Mouse (Mus musculus) left cerebral cortex, postnatal 36 days (tissue): ENCODE data around the gene Erich3. TPM values are rescaled to one million over a fixed set of nuclear protein-coding genes. Genes with fewer than 3 reads are reported as not detected.
A peak's percentile ranks its signal among the peaks of the same experiment; 100 is the strongest.
"Not testable (repeated sequence)": the region's sequence is repeated elsewhere in the genome, so short reads cannot be mapped to it uniquely, and the experiment has no call there.

Experiments
- DNase-seq, 2 experiments: peaks; one replicate each; pipeline ENCODE4 v3.0.0; 2021 to 2022; ENCODE audit warnings: low spot score in 2 of 2, mixed read lengths in 1 of 2
- intact Hi-C: fragments of 180-260 bp; cut with DNase I; formaldehyde crosslinking; loops from one replicate; pipeline ENCODE4 v1.15.1; 2025
- total RNA-seq, 2 experiments: library from RNA; stranded (reverse); gene quantifications; 2 replicates each; pipeline ENCODE4 v1.2.3; 2021

Gene Erich3
- total RNA-seq: 10 to 100 TPM in 1 of 2 experiments, 1 to 10 TPM in 1; 9.7 to 10.3 TPM

DNA sequence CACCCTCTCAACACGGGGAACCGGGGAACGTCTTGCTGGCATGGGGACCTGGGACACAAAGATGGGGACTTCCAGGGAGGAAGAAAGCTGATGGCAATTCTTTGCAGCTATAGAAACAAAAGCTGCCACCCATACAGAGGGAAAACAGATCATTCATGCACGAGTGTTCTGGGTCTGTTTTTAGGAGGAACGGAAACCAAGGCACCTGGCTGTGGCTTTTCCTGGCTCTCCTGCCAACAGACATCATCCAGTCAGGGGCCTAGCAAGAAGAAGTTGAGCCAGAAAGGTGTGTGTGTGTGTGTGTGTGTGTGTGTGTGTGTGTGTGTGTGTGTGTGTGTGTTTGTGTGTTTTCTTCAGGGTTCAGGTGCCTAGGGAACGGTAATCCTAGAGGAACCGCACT lies at the start of gene Erich3:
Gene Erich3 (plus strand): TSS at position 315 of the 400 bp plus-strand sequence.
- DNase-seq: peak in 1 of 2 experiments; percentile 32
- intact Hi-C loops: no loop called here

DNA sequence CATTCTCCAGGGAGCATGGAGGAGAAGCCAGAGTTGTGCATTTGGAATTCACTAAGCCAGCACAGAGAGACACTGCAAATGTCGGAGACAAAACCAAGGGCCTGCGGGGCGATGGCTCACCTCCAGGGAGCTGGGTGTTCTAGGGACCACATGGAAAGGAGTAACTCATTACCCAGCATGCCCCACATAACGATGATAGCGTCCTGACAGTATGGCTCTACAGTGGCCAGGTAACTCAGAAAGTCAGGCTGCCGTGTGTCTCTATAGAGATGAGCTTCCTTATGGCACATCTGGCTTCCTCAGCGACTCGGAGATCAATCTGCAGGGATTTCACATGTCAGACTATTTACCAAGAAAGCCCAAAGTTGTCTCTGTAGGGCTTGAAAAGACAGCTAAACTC lies 48.9 kb upstream of the Erich3 start:
- DNase-seq: no peak
- intact Hi-C loops: no loop called here

DNA sequence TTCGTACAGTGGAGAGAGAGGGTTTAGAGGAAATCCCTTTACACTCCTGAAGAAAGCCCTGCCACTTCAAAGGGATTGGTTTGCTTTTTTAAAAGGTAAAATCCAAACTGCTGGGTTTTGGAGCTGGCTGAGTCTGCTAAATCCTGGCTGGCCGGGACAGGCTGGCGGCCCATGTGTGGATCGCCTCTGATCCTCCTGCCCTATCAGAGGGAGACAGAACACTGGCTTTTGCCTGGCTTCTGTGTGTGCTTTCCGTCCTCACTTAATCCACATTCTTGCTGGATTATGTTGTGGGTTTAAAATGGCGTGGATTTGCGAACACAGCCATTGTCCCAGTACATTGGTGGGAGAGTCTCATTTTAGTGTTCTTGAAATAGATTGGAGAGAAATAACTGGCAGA lies 48.4 kb upstream of the Erich3 start:
- intact Hi-C loops: no loop called here
- no peak for DNase-seq

DNA sequence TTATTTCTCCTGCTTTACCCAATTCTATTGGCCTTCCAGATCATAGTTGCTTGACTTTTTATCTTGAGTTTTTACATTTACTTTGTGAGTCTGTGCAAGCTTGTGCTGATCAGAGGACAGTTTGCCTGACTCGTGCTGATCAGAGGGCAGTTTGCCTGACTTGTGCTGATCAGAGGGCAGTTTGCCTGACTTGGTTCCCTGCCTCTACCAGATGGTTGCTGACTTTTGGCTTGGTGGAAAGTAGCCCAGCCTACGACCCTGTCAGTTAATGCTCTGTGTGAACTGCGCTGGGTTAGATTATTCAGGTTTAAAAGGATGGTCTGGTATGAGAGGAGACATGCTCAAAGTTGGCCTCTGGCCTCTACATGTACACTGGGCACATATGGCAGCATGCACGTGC lies 47.6 kb upstream of the Erich3 start:
- no peak for DNase-seq
- intact Hi-C loops: no loop called here

DNA sequence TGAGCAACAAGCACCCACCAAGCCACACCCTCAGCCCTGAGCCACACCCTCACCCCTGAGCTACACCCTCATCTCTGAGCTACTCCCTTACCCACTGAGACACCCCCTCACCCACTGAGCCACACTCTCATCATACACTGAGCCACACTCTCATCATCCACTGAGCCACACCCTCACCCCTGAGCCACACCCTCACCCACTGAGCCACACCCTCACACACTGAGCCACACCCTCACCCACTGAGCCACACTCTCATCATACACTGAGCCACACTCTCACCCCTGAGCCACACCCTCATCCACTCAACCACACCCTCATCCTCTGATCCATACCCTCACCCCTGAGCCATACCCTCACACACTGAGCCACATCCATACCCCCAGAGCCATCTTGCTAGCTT lies 35.4 kb upstream of the Erich3 start:
- no peak for DNase-seq
- intact Hi-C loops: no loop called here

DNA sequence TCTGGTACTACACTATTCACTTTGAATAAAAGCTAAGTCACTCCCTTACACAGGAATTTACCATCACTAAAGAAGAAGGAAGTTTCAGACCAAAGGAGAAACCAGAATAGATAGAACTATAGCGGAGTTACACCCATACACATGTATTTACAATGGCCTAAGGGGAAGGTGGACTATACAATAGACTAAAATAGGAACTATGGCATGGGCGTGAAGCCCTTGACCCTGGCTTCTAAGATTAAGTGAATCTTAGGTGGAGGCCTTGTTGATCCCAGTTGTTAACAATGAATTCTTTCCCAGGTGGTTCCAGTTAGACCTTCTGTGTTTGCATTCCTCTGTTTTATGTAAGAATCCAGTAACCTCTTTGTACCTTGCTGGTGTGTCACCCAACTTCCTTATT lies 32.4 kb upstream of the Erich3 start:
- DNase-seq, intact Hi-C loops: not testable (repeated sequence)

DNA sequence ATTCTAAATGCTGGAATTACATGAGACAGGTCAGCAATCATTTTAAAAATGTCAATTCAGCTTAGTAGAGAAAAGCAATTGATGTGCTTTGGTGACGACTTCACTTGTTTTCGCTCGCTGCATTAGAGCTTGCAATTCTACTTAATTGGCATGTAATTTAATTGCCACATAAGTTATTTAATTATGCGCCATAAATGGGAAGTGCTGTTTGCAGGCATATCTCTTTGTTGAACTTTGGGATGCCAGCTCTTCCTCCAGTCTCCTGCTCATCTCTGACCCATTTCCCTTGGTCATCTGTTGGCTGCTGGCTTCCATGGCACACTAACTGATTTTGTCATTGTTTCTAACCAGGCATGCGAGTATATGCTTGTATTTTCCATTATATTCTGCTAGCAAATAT lies 30.6 kb upstream of the Erich3 start:
- intact Hi-C loops: no loop called here
- no peak for DNase-seq

DNA sequence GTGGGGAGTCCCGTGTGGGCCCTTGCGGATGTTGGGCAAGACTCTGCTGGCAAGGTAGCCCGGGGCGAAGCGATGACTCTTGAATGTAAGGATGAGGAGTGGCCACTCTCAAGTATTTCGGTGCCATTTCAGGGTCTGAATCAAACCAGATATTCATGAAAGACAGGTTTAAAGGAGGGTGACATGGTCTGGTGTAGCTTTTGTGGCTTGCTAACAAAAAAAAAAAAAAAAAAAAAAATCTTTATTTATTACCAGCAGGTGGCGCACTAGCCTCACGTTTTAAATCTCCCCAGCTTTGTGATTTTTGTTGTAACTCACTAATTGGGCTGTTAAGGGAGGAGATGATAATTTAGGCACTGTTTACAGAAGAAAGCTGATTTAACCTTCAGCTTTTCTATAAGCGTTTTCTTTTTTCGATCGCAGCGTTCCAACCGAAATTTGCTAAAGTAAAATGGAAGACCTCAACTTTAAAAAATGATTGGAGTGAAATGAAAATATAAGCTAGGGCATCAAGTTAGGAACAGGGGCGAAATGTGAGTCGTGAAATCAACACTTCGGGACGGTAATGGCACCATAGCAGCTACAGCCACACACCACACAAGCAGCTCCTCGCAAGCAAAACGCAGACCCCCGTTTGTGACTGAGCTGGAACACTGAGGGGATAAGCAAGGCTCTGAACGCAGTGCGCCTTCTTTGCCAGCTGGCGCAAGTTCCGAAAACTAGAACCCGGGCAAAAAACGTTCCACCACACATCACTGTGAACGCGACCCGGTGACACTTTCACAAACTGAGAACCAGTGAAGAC lies 16.8 kb upstream of the Erich3 start:
- DNase-seq: no peak
- intact Hi-C loops: no loop called here

DNA sequence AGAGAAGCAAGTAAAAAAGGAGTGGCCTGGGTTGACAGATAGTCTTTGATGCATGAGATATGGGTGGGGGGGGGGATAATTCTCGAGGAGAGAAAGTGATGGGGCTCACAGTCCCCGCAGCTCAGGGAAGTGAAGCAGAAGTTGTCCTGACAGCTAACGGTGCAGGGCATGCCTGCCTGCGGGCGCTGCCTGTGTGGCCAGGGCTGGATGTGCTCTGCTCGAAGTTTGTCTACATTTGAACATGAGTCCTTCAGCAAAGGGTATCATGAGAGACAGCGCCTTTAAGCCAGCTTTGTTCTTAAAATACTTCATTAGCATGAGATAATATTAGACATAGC lies 16.2 kb upstream of the Erich3 start:
- intact Hi-C loops: no loop called here
- DNase-seq: no peak

DNA sequence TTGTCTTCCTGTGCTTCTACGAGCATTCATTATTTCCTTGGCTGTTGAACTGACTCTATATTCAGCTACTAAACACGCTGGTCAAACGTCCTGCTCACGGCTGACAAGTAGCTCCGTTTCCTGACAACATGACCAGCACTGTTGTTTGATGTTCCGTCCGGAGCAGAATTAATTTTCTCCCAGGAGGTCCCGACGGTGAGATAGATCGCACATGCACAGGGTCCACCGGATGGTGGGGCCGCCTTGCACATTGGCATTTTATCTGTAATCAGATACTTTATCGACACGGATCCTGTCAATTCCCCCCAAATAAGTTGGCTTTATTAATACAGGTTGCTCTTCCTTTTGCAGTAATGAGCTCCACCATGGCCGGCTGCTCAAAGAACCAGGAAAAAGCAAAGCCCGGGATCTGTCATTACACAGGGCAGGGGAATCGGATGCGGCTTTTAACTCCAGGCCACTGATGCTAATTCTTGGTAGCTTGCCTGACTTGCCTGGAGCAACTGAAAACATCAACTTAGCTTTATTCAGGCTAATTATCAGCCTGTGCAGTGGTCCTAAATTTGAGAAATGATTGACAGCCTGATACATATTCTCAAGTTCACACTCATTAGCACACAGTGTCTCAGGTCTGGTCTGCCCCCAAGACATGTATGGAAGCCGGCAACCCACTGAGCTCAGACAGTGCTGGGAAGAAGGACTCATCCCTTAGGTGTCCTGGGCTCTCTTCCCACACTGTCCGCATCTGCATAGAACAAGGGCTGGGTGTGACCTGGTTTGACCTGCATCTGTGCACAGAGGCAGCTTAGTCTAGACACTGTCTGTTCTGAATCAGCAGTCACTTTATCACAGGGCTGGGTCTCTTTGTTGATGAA lies 14.0 kb upstream of the Erich3 start:
- DNase-seq: no peak
- intact Hi-C loops: loop anchor here (5.0 to 10.0 kb wide), 5 partner anchors 168 to 1913 kb away; partner anchors contain the start of genes Fpgt, Lrriq3 and Negr1

DNA sequence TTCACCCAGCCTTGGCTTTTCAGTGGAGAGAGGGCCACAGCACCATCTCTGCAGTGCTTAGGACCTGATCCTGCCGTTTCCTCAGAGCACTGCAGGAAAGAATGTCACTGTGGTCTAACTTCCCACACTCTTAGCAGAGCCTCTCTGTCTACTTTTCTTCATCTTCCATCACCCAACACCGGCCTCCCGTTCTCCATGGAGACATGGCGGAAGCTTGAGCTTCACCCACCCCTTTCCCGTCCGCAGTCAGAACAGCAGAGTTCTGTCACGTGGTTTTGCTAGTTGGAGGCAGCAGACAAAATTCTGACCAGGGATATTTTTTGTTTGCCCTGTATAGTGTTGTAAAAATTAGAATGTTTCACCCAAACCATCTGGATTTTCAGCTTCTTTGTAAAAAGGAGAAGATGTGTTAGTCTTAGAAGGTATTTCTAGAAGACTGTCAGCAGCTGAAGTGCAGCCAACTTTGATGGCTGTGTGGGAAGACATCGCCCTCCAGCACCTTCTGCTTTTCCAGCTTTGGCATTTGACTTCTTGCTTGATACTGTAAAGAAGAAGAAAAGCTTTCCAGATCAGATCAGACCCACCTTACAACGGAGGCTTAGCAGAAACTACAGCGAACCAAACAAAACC lies 12.4 kb upstream of the Erich3 start:
- intact Hi-C loops: loop anchor here (5.0 to 10.0 kb wide), 5 partner anchors 166 to 1911 kb away; partner anchors contain the start of genes Fpgt, Lrriq3 and Negr1
- DNase-seq: peak; percentile 55 to 61

DNA sequence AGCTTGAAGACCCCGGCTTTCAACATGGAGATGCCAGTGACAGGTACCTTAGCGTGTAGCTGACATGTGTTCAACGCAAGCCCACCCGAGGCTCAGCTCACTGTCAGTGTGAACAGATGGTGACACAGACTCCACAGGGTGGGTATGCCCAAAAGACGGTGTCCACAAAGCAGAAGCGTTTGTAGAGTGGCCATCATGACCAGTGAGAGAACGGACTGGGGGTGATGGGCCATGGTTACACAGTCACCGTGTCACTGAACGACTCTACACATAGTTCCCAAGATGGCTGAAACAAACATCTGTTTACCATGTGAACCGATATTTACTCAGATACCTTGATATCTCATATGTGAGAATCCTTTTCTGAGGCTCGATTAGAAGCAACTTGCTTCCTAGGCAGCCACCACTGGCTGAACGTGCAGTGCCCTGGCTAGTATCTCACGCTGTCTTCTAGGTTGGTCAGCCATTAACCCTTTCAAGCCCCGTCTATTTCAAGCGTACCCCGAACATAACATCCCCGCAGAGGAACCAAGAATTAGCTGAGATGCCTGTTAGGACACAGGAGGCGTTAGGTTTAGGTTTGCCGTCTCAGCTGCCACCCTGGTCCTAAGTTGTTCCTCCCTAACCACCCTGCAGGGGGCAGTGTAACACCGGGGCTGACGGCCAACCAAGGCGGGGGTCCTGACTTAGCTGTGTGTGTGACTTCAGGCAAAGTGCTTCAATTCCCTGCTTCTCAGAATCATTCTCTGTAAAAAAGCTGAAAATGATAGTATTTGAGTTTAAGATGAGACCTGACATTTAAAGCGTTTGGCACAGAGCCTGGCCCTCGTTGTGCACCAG lies 10.9 kb upstream of the Erich3 start:
- peak; percentile 78 to 80 for DNase-seq
- intact Hi-C loops: loop anchor here (5.0 to 10.0 kb wide), 5 partner anchors 164 to 1910 kb away; partner anchors contain the start of genes Fpgt, Lrriq3 and Negr1

DNA sequence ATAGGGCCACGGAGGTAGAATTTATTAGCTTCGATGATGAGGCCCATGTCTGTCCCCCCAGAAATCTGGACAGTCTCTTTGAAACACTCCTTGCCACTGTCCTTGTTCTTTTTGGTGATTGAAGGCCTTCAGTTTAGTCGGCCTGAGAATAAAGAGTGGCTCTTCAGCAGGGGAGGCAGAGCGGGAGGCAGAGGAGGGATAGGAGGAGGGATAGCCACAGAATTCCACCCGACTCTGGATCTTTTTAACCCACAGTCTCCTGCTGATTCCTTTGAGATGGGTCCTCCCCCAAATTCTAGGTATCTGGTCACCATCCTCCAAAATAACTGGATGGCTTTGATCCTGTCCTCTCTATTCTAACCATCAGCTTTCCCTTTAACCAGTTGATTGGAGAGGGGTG lies 10.2 kb upstream of the Erich3 start:
- intact Hi-C loops: loop anchor here (5.0 to 10.0 kb wide), 5 partner anchors 164 to 1909 kb away; partner anchors contain the start of genes Fpgt, Lrriq3 and Negr1
- no peak for DNase-seq

DNA sequence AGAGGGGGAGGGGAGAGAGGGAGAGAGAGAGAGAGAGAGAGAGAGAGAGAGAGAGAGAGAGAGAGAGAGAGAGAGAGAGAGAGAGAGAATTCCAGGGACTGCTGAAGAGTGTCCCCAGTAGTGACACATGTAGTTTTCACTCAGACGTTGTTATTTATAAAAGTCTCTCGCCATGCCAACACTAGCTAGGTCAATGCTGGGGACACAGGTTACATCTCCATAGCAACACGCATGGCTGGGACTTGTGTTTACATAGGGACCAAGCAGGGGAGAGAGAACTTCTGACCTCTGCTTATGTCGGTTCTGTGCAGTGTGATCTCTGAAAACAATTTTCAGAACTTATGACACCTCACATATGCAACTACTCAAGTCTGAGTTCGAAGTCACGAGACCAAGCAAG lies 9.4 kb upstream of the Erich3 start:
- no peak for DNase-seq
- intact Hi-C loops: loop anchor here (5.0 to 10.0 kb wide), 5 partner anchors 163 to 1908 kb away; partner anchors contain the start of genes Fpgt, Lrriq3 and Negr1

DNA sequence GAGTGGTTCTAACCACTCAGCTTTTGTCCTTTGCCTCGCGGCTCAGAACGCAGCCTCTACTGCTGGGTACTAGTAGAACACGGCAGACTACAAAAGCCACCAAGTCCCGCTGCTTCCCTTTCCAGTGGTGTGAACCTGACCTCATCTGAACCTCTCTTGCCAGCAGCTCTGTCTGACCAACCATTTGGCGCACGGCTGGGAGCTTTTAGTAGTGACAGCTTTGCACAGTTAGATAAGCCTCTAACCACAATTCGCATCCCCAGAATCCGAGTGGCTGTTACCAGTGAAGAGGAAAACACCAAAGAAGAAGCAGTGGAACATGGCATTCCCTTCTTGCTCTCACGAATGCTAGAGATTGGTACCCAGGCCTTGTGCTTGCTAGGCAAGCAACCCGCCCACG lies 8.8 kb upstream of the Erich3 start:
- intact Hi-C loops: loop anchor here (5.0 to 10.0 kb wide), 5 partner anchors 162 to 1907 kb away; partner anchors contain the start of genes Fpgt, Lrriq3 and Negr1
- no peak for DNase-seq

DNA sequence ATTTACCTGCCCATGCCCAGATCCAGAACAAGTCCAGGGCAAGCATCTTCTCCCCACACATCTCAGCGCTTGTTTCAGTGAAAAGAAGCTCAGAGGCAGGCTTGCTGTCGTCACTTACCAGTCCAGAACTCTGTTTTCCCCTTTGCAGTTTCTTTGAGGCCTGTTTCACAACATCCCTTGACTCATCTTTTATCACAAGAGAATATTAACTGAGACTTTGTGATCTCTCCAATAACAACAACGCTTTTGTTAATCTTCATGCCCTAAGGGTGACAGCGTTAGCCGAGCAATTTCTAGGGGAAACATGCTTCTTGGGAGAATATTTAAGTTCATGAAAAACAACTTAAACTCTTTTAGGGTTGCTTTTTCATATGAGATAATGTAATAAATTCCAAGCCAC lies 7.9 kb upstream of the Erich3 start:
- no peak for DNase-seq
- intact Hi-C loops: loop anchor here (10.0 kb wide), 2 partner anchors 579 to 699 kb away; no protein-coding TSS in a partner anchor

DNA sequence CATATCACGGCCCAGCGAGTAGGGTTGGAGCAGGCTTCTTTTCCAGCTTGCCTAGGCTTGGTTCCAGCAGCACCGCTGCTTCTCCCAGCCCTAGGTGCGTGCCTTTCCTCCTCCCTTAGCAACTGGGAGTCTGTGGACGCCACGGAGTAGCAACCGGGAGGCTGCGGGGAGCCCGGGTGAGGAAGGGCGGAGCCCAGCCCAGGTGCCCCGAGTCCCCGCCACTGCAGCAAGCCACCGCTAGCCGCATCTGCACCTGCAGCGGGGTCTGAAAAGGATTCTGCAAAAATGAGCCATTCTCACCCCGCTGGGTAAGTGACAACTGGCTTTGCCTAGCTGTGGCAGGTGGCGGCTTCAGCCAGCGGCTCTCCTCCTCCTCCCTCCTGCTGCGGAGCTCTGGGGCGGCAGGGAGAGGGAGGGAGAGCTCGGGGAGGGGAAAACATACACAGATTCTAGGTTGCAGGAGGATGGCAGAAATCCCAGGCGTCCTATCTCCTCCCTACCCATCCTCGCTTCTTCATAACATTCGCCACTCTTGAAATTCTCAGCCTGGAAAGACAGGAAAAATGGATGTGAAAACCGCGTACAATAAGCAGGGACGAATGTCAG lies 420 bp downstream of the Erich3 start:
- intact Hi-C loops: no loop called here
- DNase-seq: peak; percentile 81 to 84

DNA sequence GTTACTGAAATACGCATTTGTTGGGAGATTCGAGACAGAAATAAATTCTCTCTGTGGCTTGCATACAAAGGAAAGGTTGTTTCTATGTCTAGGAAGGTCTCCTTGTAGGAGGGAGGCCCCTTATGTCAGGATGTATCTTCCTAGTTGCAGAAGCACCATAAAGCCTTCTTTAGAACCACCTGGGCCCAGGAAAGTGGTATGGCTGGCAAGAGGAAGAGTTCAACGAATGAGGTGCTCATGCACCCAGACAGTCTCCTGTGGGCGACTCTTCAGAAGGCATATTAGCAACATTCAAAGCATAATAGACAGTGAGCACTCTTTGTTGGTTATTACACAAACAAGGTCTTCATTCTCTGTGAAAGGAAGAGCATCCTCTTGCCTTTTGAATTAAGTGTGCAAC lies 977 bp downstream of the Erich3 start:
- DNase-seq: no peak

More for the DNA sequence above, 977 bp downstream of the Erich3 start:
- intact Hi-C loops: loop anchor here (5.0 kb wide), 1 partner anchor 38 kb away; no protein-coding TSS in a partner anchor
